Mouse (Mus musculus) MEL (cell line): ENCODE measurements around the gene Syt6. TPM values are rescaled to one million over a fixed set of nuclear protein-coding genes. Genes with fewer than 3 reads are reported as not detected.
A peak's percentile ranks its signal among the peaks of the same experiment; 100 is the strongest.

Source experiments
- DNase-seq: peaks from one replicate; pipeline ENCODE4 v3.0.0; 2011; ENCODE audit warnings: low read depth, low spot score
- H3K27ac ChIP-seq: 2 replicates; pipeline ENCODE4 v1.5.1; 2012; ENCODE audit warnings: low read depth, mild to moderate bottlenecking, control low read depth, low read length, moderate library complexity; ENCODE audit not compliant: control insufficient read depth
- H3K27me3 ChIP-seq, 2 experiments: fragments of 150-350 bp in 1 of 2; sonication (generic) in 1 of 2; 2 replicates each; pipeline ENCODE4 v1.6.1; 2012; ENCODE audit warnings: low read length in 2 of 2, mild to moderate bottlenecking in 2 of 2, improper control_type of control experiment in 1 of 2, moderate library complexity in 1 of 2; ENCODE audit not compliant: insufficient read depth in 2 of 2, control insufficient read depth in 1 of 2
- H3K36me3 ChIP-seq, 2 experiments: 2 replicates each; pipeline ENCODE4 v1.6.1; 2012 to 2014; ENCODE audit warnings: low read length in 2 of 2, improper control_type of control experiment in 1 of 2, inconsistent platforms in 1 of 2, mild to moderate bottlenecking in 1 of 2; ENCODE audit not compliant: insufficient read depth in 2 of 2, control insufficient read depth in 1 of 2
- H3K4me1 ChIP-seq, 2 experiments: fragments of 150-350 bp in 1 of 2; sonication (generic) in 1 of 2; 2 replicates each; pipeline ENCODE4 v1.6.1; 2012; ENCODE audit warnings: low read length in 2 of 2, improper control_type of control experiment in 1 of 2, mild to moderate bottlenecking in 1 of 2; ENCODE audit not compliant: insufficient read depth in 2 of 2, control insufficient read depth in 1 of 2
- H3K4me3 ChIP-seq, 2 experiments: fragments of 150-350 bp in 1 of 2; sonication (generic) in 1 of 2; 2 replicates each; pipeline ENCODE4 v1.5.1; 2012; ENCODE audit warnings: low read depth in 2 of 2, low read length in 2 of 2, mild to moderate bottlenecking in 2 of 2, moderate library complexity in 2 of 2, control low read depth in 1 of 2, improper control_type of control experiment in 1 of 2; ENCODE audit not compliant: control insufficient read depth in 1 of 2, insufficient read depth in 1 of 2
- H3K79me2 ChIP-seq: 2 replicates; pipeline ENCODE4 v1.6.1; 2012; ENCODE audit warnings: mild to moderate bottlenecking, low read length, moderate library complexity; ENCODE audit not compliant: control insufficient read depth, poor library complexity, insufficient read depth
- H3K9ac ChIP-seq: 2 replicates; pipeline ENCODE4 v1.6.1; 2012; ENCODE audit warnings: low read depth, mild to moderate bottlenecking, control low read depth, low read length, moderate library complexity; ENCODE audit not compliant: control insufficient read depth, poor library complexity, severe bottlenecking
- H3K9me3 ChIP-seq: fragments of 150-350 bp; sonication (generic); replicated peaks from 2 replicates; pipeline ENCODE4 v1.6.1; 2012; ENCODE audit warnings: mild to moderate bottlenecking, low read length, improper control_type of control experiment, moderate library complexity; ENCODE audit not compliant: insufficient read depth
- BHLHE40 ChIP-seq: IDR thresholded peaks from 2 replicates; pipeline ENCODE4 v1.6.1; 2012; ENCODE audit warnings: low read depth, mild to moderate bottlenecking, inconsistent platforms, low read length, improper control_type of control experiment, borderline replicate concordance
- CTCF ChIP-seq, 3 experiments: IDR thresholded peaks in 2 of 3; conservative IDR thresholded peaks in 1 of 3; 2 replicates each; pipeline ENCODE4 v1.5.1; 2011 to 2012; ENCODE audit warnings: low read length in 3 of 3, low read depth in 2 of 3, mild to moderate bottlenecking in 2 of 3, improper control_type of control experiment in 1 of 3, inconsistent platforms in 1 of 3, mixed read lengths in 1 of 3, moderate library complexity in 1 of 3; ENCODE audit not compliant: control insufficient read depth in 1 of 3, insufficient read depth in 1 of 3, poor library complexity in 1 of 3, severe bottlenecking in 1 of 3
- EP300 ChIP-seq, 2 experiments: IDR thresholded peaks; 2 replicates each; pipeline ENCODE4 v1.6.1; 2011; ENCODE audit warnings: improper control_type of control experiment in 2 of 2, low read length in 2 of 2, low read depth in 1 of 2, mild to moderate bottlenecking in 1 of 2
- ETS1 ChIP-seq: IDR thresholded peaks from 2 replicates; pipeline ENCODE4 v1.6.1; 2012; ENCODE audit warnings: low read depth, mild to moderate bottlenecking, inconsistent platforms, low read length, improper control_type of control experiment, moderate library complexity
- GABPA ChIP-seq: IDR thresholded peaks from 2 replicates; pipeline ENCODE4 v1.6.1; 2012; ENCODE audit warnings: low read depth, mild to moderate bottlenecking, inconsistent platforms, low read length, improper control_type of control experiment, moderate library complexity
- HCFC1 ChIP-seq: IDR thresholded peaks from 2 replicates; pipeline ENCODE4 v1.6.1; 2012; ENCODE audit warnings: low read depth, mild to moderate bottlenecking, inconsistent platforms, low read length, improper control_type of control experiment, moderate library complexity
- KAT2A ChIP-seq: conservative IDR thresholded peaks from 2 replicates; pipeline ENCODE4 v1.6.1; 2012; ENCODE audit warnings: low read depth, low read length, improper control_type of control experiment, inconsistent platforms
- MAZ ChIP-seq: IDR thresholded peaks from 2 replicates; pipeline ENCODE4 v1.6.1; 2012; ENCODE audit warnings: low read depth, mild to moderate bottlenecking, inconsistent platforms, low read length, improper control_type of control experiment
- MXI1 ChIP-seq: IDR thresholded peaks from 2 replicates; pipeline ENCODE4 v1.6.1; 2011; ENCODE audit warnings: mild to moderate bottlenecking, low read depth, low read length, improper control_type of control experiment
- MYC ChIP-seq: IDR thresholded peaks from 2 replicates; pipeline ENCODE4 v1.6.1; 2011; ENCODE audit warnings: low read depth, mild to moderate bottlenecking, low read length, improper control_type of control experiment, moderate library complexity
- NELFE ChIP-seq: IDR thresholded peaks from 2 replicates; pipeline ENCODE4 v1.6.1; 2011; ENCODE audit warnings: low read depth, low read length, improper control_type of control experiment
- POLR2AphosphoS5 ChIP-seq: IDR thresholded peaks from 2 replicates; pipeline ENCODE4 v1.6.1; 2012; ENCODE audit warnings: low read depth, borderline replicate concordance, mild to moderate bottlenecking, inconsistent platforms, low read length, moderate library complexity, mixed read lengths
- SIN3A ChIP-seq: IDR thresholded peaks from 2 replicates; pipeline ENCODE4 v1.6.1; 2012; ENCODE audit warnings: low read length, improper control_type of control experiment, inconsistent platforms
- TBP ChIP-seq: IDR thresholded peaks from 2 replicates; pipeline ENCODE4 v1.8.0; 2011; ENCODE audit warnings: low read depth, low read length, improper control_type of control experiment
- TCF12 ChIP-seq: IDR thresholded peaks from 2 replicates; pipeline ENCODE4 v1.6.1; 2014; ENCODE audit warnings: low read depth, mild to moderate bottlenecking, inconsistent platforms, low read length, improper control_type of control experiment, moderate library complexity
- USF2 ChIP-seq, 2 experiments: IDR thresholded peaks; 2 replicates each; pipeline ENCODE4 v1.6.1; 2011 to 2012; ENCODE audit warnings: improper control_type of control experiment in 2 of 2, low read length in 2 of 2, borderline replicate concordance in 1 of 2, inconsistent platforms in 1 of 2, low read depth in 1 of 2, mild to moderate bottlenecking in 1 of 2; ENCODE audit not compliant: insufficient read depth in 1 of 2
- ZC3H11A ChIP-seq: IDR thresholded peaks from 2 replicates; pipeline ENCODE4 v1.6.1; 2012; ENCODE audit warnings: low read depth, mild to moderate bottlenecking, inconsistent platforms, low read length, improper control_type of control experiment
- ZMIZ1 ChIP-seq: IDR thresholded peaks from 2 replicates; pipeline ENCODE4 v1.6.1; 2012; ENCODE audit warnings: low read depth, mild to moderate bottlenecking, inconsistent platforms, low read length, improper control_type of control experiment, moderate library complexity
- ZNF384 ChIP-seq: IDR thresholded peaks from 2 replicates; pipeline ENCODE4 v1.6.1; 2012; ENCODE audit warnings: low read depth, mild to moderate bottlenecking, inconsistent platforms, low read length, improper control_type of control experiment
- polyA plus RNA-seq, 2 experiments: library from polyadenylated mRNA; stranded (reverse) in 1 of 2; unstranded in 1 of 2; fragments of >175 nt in 1 of 2; fragments of >200 nt in 1 of 2; gene quantifications; 2 replicates each; pipeline versions ENCODE4 v1.2.1 to v1.2.4; 2012; ENCODE audit warnings: low replicate concordance in 2 of 2, low read depth in 1 of 2; ENCODE audit not compliant: insufficient read length in 2 of 2, insufficient read depth in 1 of 2, missing spikeins in 1 of 2
- total RNA-seq: library from RNA; depleted of rRNA; stranded (reverse); fragments of 300-350 nt; gene quantifications from 2 replicates; pipeline ENCODE4 v1.2.3, GENCODE M21; 2012

Gene Syt6
- total and polyA plus RNA-seq, 3 experiments, result 0.04 TPM; not detected in 2

DNA sequence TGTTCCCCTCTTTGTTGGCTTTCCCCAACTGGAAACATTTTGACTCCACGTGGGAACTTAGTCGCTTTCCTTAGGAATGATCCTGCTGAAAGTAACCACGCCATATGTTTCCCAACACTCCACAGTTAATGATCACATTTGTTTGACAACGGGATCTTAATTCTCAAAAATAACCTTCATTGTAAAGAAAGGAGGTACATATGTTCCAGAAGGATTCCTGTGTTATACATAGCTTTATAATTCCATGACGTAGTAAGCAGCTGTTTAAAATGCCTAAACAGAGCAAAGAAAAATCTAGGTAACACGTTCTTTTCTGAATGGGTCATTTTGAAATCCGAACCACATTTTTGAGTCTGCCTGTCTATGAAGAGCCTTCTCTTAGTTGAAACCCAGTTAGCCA is 58.1 kb downstream of the Syt6 start:
- Histone ChIP-seq H3K4me3 (no peak overlapping the region), H3K4me1 (no peaks in the 10 kb centered on the region)
- no peak for TF ChIP-seq ZNF384
- TF ChIP-seq, all 39 proteins: peak for 0
- no peak overlapping the region for H3K27ac ChIP-seq
- H3K79me2 ChIP-seq, result no peaks in the 10 kb centered on the region
- H3K9ac ChIP-seq, result no peak overlapping the region
- H3K9me3 ChIP-seq, result no peaks in the 10 kb centered on the region
- DNase-seq, result no peak
- no peaks in the 10 kb centered on the region; a peak in 2 of 4 replicates for H3K27me3 ChIP-seq
- no peaks in the 10 kb centered on the region for H3K36me3 ChIP-seq

DNA sequence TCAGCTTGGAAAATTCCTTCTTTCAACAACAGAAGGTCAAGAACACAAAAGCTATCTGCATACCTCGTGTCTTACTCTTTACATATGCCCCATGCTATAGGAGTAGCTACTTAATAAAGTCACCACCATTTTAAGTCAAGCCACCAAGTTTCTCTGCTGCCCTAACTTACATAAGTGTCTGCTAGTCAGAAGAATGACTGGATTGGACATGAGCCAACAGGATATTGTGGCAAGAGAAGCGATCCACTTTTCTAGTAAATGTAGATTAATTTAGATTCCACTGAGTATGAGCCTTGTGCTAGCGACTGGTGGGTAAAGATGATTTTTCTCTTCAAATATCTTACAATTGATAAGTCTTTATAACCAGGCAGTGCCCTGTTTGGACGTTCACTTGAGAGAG is 58.8 kb downstream of the Syt6 start:
- H3K79me2 ChIP-seq, result no peaks in the 10 kb centered on the region

DNA sequence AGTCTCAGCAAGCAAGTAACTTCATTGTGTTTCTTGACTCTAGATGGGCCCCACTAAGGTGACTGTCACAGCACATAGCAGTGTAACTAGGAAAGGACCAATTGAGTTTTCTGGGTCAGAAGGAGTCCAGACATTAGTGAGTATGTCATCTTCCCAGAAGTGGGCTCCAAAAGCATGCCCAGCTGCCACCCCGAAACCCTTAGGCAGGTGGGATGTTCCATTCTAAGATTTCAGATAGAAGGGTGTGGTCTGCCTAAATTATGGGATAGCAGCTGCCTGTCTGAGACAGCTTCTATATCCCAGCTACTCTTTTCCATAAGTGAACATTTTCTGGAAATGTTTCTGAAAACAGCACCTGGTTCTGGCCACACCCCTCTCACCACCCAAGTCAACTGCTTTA is 59.2 kb downstream of the Syt6 start:
- Histone ChIP-seq H3K9me3 (no peaks in the 10 kb centered on the region), H3K4me3 (no peak overlapping the region), H3K36me3 (no peaks in the 10 kb centered on the region), H3K4me1 (no peaks in the 10 kb centered on the region), H3K27me3 (no peaks in the 10 kb centered on the region; a peak in 2 of 4 replicates)
- no peak for DNase-seq
- TF ChIP-seq TCF12 (no peak), SIN3A (no peak), KAT2A (no peak), MAZ (no peak), ETS1 (no peak), TBP (no peak), MXI1 (no peak), MYC (no peak), BHLHE40 (no peak), ZC3H11A (no peak)
- TF ChIP-seq, all 39 proteins: peak for 0
- no peak overlapping the region for H3K9ac ChIP-seq
- no peak overlapping the region for H3K27ac ChIP-seq
- H3K79me2 ChIP-seq, result no peaks in the 10 kb centered on the region

More for the DNA sequence above, 58.8 kb downstream of the Syt6 start:
- Histone ChIP-seq H3K27ac (no peak overlapping the region), H3K27me3 (no peaks in the 10 kb centered on the region; a peak in 2 of 4 replicates), H3K36me3 (no peaks in the 10 kb centered on the region), H3K4me3 (no peak overlapping the region), H3K9ac (no peak overlapping the region), H3K9me3 (no peaks in the 10 kb centered on the region), H3K4me1 (no peaks in the 10 kb centered on the region)
- TF ChIP-seq ZMIZ1 (no peak), BHLHE40 (no peak), POLR2AphosphoS5 (no peak), TBP (no peak), EP300 (IDR thresholded peaks at IDR 0.05; ENCODE audit: low read depth in 1 of 2, low read length in 2 of 2) (no peak), USF2 (IDR thresholded peaks at IDR 0.05; ENCODE audit: borderline replicate concordance in 1 of 2, insufficient read depth in 1 of 2, low read depth in 1 of 2, low read length in 2 of 2) (no peak), GABPA (no peak), HCFC1 (no peak), NELFE (no peak), CTCF (IDR thresholded peaks at IDR 0.05 in 2 of 3, conservative IDR thresholded peaks at IDR 0.05 in 1 of 3; ENCODE audit: control insufficient read depth in 1 of 3, insufficient read depth in 1 of 3, low read depth in 2 of 3, low read length in 3 of 3, poor library complexity in 1 of 3, severe bottlenecking in 1 of 3) (no peak)
- peak; percentile 29 for DNase-seq
